Comparison of ENCODE assay signal across 8 mouse cellular contexts in the genomic region with DNA sequence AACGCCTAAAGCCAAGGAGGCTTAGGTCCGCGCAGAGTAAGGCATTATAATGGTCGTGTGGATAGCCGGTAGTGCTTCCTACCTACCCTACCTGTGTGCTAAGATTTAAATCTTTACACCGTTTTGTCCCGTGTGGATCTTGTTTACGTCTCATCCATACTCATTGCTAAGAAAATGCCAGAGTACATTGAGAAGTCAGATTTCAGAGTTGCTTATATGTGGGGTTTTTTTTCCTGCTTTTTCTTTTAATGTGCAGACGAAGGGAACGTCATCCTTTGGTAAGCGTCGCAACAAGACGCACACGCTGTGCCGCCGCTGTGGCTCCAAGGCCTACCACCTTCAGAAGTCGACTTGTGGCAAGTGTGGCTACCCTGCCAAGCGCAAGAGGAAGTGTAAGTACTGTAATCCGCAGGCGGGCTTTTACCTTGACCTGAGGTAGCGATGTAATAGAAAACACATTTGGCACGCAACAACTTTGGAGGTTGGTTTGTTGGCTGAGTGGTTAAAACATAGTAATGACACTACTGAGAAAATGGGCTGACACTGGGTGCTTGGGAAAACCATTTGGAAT. TPM values are rescaled to one million over a fixed set of nuclear protein-coding genes. Genes with fewer than 3 reads are reported as not detected.
DNase-seq lines count a peak whose midpoint lies in the region; ATAC-seq and TF ChIP-seq lines count a peak whose summit lies in the region.

No protein-coding gene starts in this region.

- H3K9me3 ChIP-seq in ES-E14 (ENCODE audit: control insufficient read depth, insufficient read depth, low read depth, low read length): no peaks in the 10 kb centered on the region
- no peaks in the 10 kb centered on the region for H3K9me3 ChIP-seq in liver, embryonic 11.5 days (ENCODE audit: control insufficient read depth, low read length)

- peak overlapping the region; percentile 90 for H3K4me3 ChIP-seq in heart, adult 2 months
- H3K4me3 ChIP-seq in ES-E14 (ENCODE audit: insufficient read depth in 1 of 2, low read depth in 1 of 2, low read length in 2 of 2, poor library complexity in 1 of 2, severe bottlenecking in 1 of 2): peak overlapping the region; percentile 96 to 98
- H3K4me3 ChIP-seq in liver, embryonic 11.5 days (ENCODE audit: low read depth, low read length): peak overlapping the region; percentile 84
- H3K4me3 ChIP-seq in small intestine, adult 2 months (ENCODE audit: low read depth, low read length): peak overlapping the region; percentile 77

- H3K4me2 ChIP-seq in liver, embryonic 11.5 days: peak overlapping the region; percentile 96

- intact Hi-C loops in heart, adult 2 months (cut with DNase I): loop anchor here (2.0 kb wide), 2 partner anchors 26 to 68 kb away; partner anchors contain the start of genes Prkaa1 and Ttc33
- intact Hi-C loops in gastrocnemius, postnatal 36 days (cut with DNase I): no loop called here

- 1% methylated on average over 22 of the region's 22 CpGs for WGBS in heart, adult 2 months
- under 1% methylated on average over 22 of the region's 22 CpGs for WGBS in liver, embryonic 11.5 days
- under 1% methylated on average over 22 of the region's 22 CpGs for WGBS in small intestine, adult 2 months

- H3K9ac ChIP-seq in heart, adult 2 months (ENCODE audit: low read depth, low read length): peak overlapping the region; percentile 84
- H3K9ac ChIP-seq in ES-E14 (ENCODE audit: insufficient read depth, low read depth, low read length, poor library complexity, severe bottlenecking): peak overlapping the region; percentile 99
- H3K9ac ChIP-seq in liver, embryonic 11.5 days (ENCODE audit: low read depth, low read length): peak overlapping the region; percentile 98

- DNase-seq in heart, adult 2 months: no peak
- no peak for DNase-seq in heart, adult 9 months (ENCODE audit: low spot score in 2 of 2)
- no peak for DNase-seq in ES-E14 (ENCODE audit: low read depth, low spot score)
- no peak for DNase-seq in liver, embryonic 11.5 days (ENCODE audit: low spot score)
- DNase-seq in gastrocnemius, postnatal 36 days: no peak

- no peaks in the 10 kb centered on the region for H3K79me2 ChIP-seq in heart, adult 2 months (replicated peaks; ENCODE audit: control insufficient read depth, insufficient read depth, low read length)

- TF ChIP-seq EP300 in heart, adult 2 months (IDR thresholded peaks at IDR 0.05; ENCODE audit: insufficient read depth, low read depth, low read length): no peak

- ATAC-seq in granulocyte monocyte progenitor cell, adult 5-6 weeks (replicated peaks; ENCODE audit: poor library complexity, severe bottlenecking): peak; percentile 13
- no peak; the same call in 1 of the 2 replicates for ATAC-seq in liver, embryonic 11.5 days (replicated peaks; ENCODE audit: low FRiP score)
- ATAC-seq in megakaryocyte progenitor cell, adult 5-6 weeks (replicated peaks; ENCODE audit: poor library complexity): no peak

- TF ChIP-seq POLR2A in heart, adult 2 months (IDR thresholded peaks at IDR 0.05; ENCODE audit: insufficient read depth, low read depth, low read length): no peak
- TF ChIP-seq POLR2A in small intestine, adult 2 months (IDR thresholded peaks at IDR 0.05; ENCODE audit: low read depth, low read length): no peak

- in situ Hi-C loops in ES-E14 (cut with MboI; ENCODE audit: low sequenced_read_pairs in 2 of 2, unreplicated experiment in 2 of 2): no loop called here

- H3K27ac ChIP-seq in heart, adult 2 months: peak overlapping the region; percentile 92
- H3K27ac ChIP-seq in ES-E14 (ENCODE audit: insufficient read depth, low read depth, low read length, poor library complexity, severe bottlenecking): peak overlapping the region; percentile 81
- H3K27ac ChIP-seq in liver, embryonic 11.5 days (ENCODE audit: low read depth, low read length): peak overlapping the region; percentile 87
- peak overlapping the region; percentile 17; the same call in 1 of the 2 replicates for H3K27ac ChIP-seq in small intestine, adult 2 months (ENCODE audit: insufficient read depth, low read depth, low read length)

- peaks cover 21% of the 10 kb centered on the region for H3K36me3 ChIP-seq in heart, adult 2 months (ENCODE audit: control insufficient read depth, insufficient read depth, low read length)
- H3K36me3 ChIP-seq in ES-E14 (ENCODE audit: control insufficient read depth, insufficient read depth, low read length, poor library complexity, severe bottlenecking): peaks cover 45% of the 10 kb centered on the region
- peaks cover 38% of the 10 kb centered on the region for H3K36me3 ChIP-seq in liver, embryonic 11.5 days (ENCODE audit: control insufficient read depth, insufficient read depth, low read length)
- peaks cover 37% of the 10 kb centered on the region for H3K36me3 ChIP-seq in small intestine, adult 2 months (ENCODE audit: control insufficient read depth, insufficient read depth, low read length)

- no peaks in the 10 kb centered on the region for H3K27me3 ChIP-seq in heart, adult 2 months (ENCODE audit: control insufficient read depth, insufficient read depth, low read length)
- H3K27me3 ChIP-seq in liver, embryonic 11.5 days (replicated peaks; ENCODE audit: control insufficient read depth, insufficient read depth, low read length): no peaks in the 10 kb centered on the region
- no peaks in the 10 kb centered on the region for H3K27me3 ChIP-seq in small intestine, adult 2 months (ENCODE audit: control insufficient read depth, insufficient read depth, low read length)

- H3K4me1 ChIP-seq in heart, adult 2 months (ENCODE audit: control insufficient read depth, insufficient read depth, low read length): peaks cover 4% of the 10 kb centered on the region; the same call in 1 of the 2 replicates
- H3K4me1 ChIP-seq in ES-E14 (ENCODE audit: control insufficient read depth in 2 of 2, insufficient read depth in 2 of 2, low read length in 2 of 2, poor library complexity in 1 of 2): peaks cover 2 to 3% of the 10 kb centered on the region in 2 experiments; a peak in 1 of 4 replicates
- peaks cover 32% of the 10 kb centered on the region for H3K4me1 ChIP-seq in liver, embryonic 11.5 days (replicated peaks; ENCODE audit: control insufficient read depth, insufficient read depth, low read length)
- peaks cover 4% of the 10 kb centered on the region; the same call in 1 of the 2 replicates for H3K4me1 ChIP-seq in small intestine, adult 2 months (ENCODE audit: control insufficient read depth, insufficient read depth, insufficient read length, low read length)

- TF ChIP-seq CTCF in heart, adult 2 months (IDR thresholded peaks at IDR 0.05): no peak
- no peak for TF ChIP-seq CTCF in small intestine, adult 2 months (IDR thresholded peaks at IDR 0.05; ENCODE audit: extremely low read depth, insufficient read length, insufficient replicate concordance, low read depth, low read length)

TF ChIP-seq in ES-E14, 5 proteins besides CTCF, POLR2A, EP300 and RAD21 (continues in another document):
- TF ChIP-seq HCFC1 (IDR thresholded peaks at IDR 0.05; ENCODE audit: borderline replicate concordance, insufficient read depth, low read length): no peak
- TF ChIP-seq ZNF384 (IDR thresholded peaks at IDR 0.05; ENCODE audit: low read depth, low read length): no peak
- TF ChIP-seq MAFK (IDR thresholded peaks at IDR 0.05; ENCODE audit: insufficient read depth, low read depth, low read length): no peak

RNA-seq across cellular contexts. Expression of gene Rpl37, which starts 0.7 kb away (rescaled TPM):
- 100 to 1,000 TPM; 186 to 228 TPM for total RNA-seq in heart, adult 2 months (2021)
- 382 and 405 TPM in 2 replicates for polyA plus RNA-seq in heart, adult 2 months (2012; rRNA removed)
- 1,373 and 1,829 TPM in 2 replicates for total RNA-seq in ES-E14 (2012; rRNA removed)
- 2,587 and 2,602 TPM in 2 replicates for total RNA-seq in granulocyte monocyte progenitor cell, adult 5-6 weeks (2014; fragmentation: Nextera tagmentation)
- 1,276 and 1,288 TPM in 2 replicates for total RNA-seq in granulocyte monocyte progenitor cell, adult 5-6 weeks (2017)
- 728 and 826 TPM in 2 replicates for polyA plus RNA-seq in liver, embryonic 11.5 days (2014; fragmentation: Nextera tagmentation; extraction: Ambion mirVana)
- 410 and 563 TPM in 2 replicates for polyA plus RNA-seq in small intestine, adult 2 months (2012; rRNA removed)
- 100 to 1,000 TPM; 140 to 189 TPM for total RNA-seq in gastrocnemius, postnatal 36 days (2021)
- total RNA-seq in megakaryocyte progenitor cell, adult 5-6 weeks (2015): 1,416 and 1,430 TPM in 2 replicates
- total RNA-seq in megakaryocyte progenitor cell, adult 5-6 weeks (2017): 1,966 and 2,167 TPM in 2 replicates

RNA-seq across cellular contexts. Expression of gene Card6, which starts 8.8 kb away (rescaled TPM):
- 1 to 10 TPM; 6.5 to 8.3 TPM for total RNA-seq in heart, adult 2 months (2021)
- polyA plus RNA-seq in heart, adult 2 months (2012; rRNA removed): 2.4 and 2.9 TPM in 2 replicates
- 0.18 and 0.37 TPM in 2 replicates for total RNA-seq in ES-E14 (2012; rRNA removed)
- 0.06 and 1.9 TPM in 2 replicates for total RNA-seq in granulocyte monocyte progenitor cell, adult 5-6 weeks (2014; fragmentation: Nextera tagmentation)
- total RNA-seq in granulocyte monocyte progenitor cell, adult 5-6 weeks (2017): 0.05 and 0.22 TPM in 2 replicates
- 1.3 and 1.4 TPM in 2 replicates for polyA plus RNA-seq in liver, embryonic 11.5 days (2014; fragmentation: Nextera tagmentation; extraction: Ambion mirVana)
- polyA plus RNA-seq in small intestine, adult 2 months (2012; rRNA removed): 1.1 and 1.4 TPM in 2 replicates
- 1 to 10 TPM; 2.2 TPM for total RNA-seq in gastrocnemius, postnatal 36 days (2021)
- 0.66 and 0.77 TPM in 2 replicates for total RNA-seq in megakaryocyte progenitor cell, adult 5-6 weeks (2015)
- 0.04 and 0.41 TPM in 2 replicates for total RNA-seq in megakaryocyte progenitor cell, adult 5-6 weeks (2017)

RNA-seq across cellular contexts. Expression of gene Prkaa1, which starts 26.5 kb away (rescaled TPM):
- total RNA-seq in heart, adult 2 months (2021): 10 to 100 TPM; 12.6 to 13.9 TPM
- polyA plus RNA-seq in heart, adult 2 months (2012; rRNA removed): 4.6 and 8.9 TPM in 2 replicates
- total RNA-seq in ES-E14 (2012; rRNA removed): 9.7 and 12.9 TPM in 2 replicates
- total RNA-seq in granulocyte monocyte progenitor cell, adult 5-6 weeks (2014; fragmentation: Nextera tagmentation): 19.1 and 19.2 TPM in 2 replicates
- 19.2 and 21.1 TPM in 2 replicates for total RNA-seq in granulocyte monocyte progenitor cell, adult 5-6 weeks (2017)
- 36.2 and 39.3 TPM in 2 replicates for polyA plus RNA-seq in liver, embryonic 11.5 days (2014; fragmentation: Nextera tagmentation; extraction: Ambion mirVana)
- 0.55 and 1.1 TPM in 2 replicates for polyA plus RNA-seq in small intestine, adult 2 months (2012; rRNA removed)
- 1 to 10 TPM; 9.0 to 9.4 TPM for total RNA-seq in gastrocnemius, postnatal 36 days (2021)
- 35.6 and 38.4 TPM in 2 replicates for total RNA-seq in megakaryocyte progenitor cell, adult 5-6 weeks (2015)
- total RNA-seq in megakaryocyte progenitor cell, adult 5-6 weeks (2017): 23.5 and 23.7 TPM in 2 replicates

RNA-seq across cellular contexts. Expression of gene C7, which starts 53.6 kb away (rescaled TPM):
- total RNA-seq in heart, adult 2 months (2021): 1 to 10 TPM; 1.8 to 5.7 TPM
- polyA plus RNA-seq in heart, adult 2 months (2012; rRNA removed): 1.6 and 4.1 TPM in 2 replicates
- total RNA-seq in ES-E14 (2012; rRNA removed): 0.16 and 0.18 TPM in 2 replicates
- total RNA-seq in granulocyte monocyte progenitor cell, adult 5-6 weeks (2014; fragmentation: Nextera tagmentation): not detected in 2 replicates
- not detected in 2 replicates for total RNA-seq in granulocyte monocyte progenitor cell, adult 5-6 weeks (2017)
- polyA plus RNA-seq in liver, embryonic 11.5 days (2014; fragmentation: Nextera tagmentation; extraction: Ambion mirVana): 0.08 and 0.10 TPM in 2 replicates
- 0.08 and 0.66 TPM in 2 replicates for polyA plus RNA-seq in small intestine, adult 2 months (2012; rRNA removed)
- 1 to 10 TPM in 1 of 2 experiments, under 1 TPM in 1; 0.94 to 2.6 TPM for total RNA-seq in gastrocnemius, postnatal 36 days (2021)
- not detected in 2 replicates for total RNA-seq in megakaryocyte progenitor cell, adult 5-6 weeks (2015)
- total RNA-seq in megakaryocyte progenitor cell, adult 5-6 weeks (2017): not detected in 2 replicates

Comparison
In these comparisons a context has a peak if more than half of its experiments do, and no peak if none do; other contexts are left out.
1. H3K27ac ChIP-seq: peak in every context shown above with its lines; median percentile 92 in heart, adult 2 months; 87 in liver, embryonic 11.5 days; 81 in ES-E14; 17 in small intestine, adult 2 months.